Mouse (Mus musculus) cerebellum, adult 2 months (tissue): Measurements from ENCODE around the gene Col15a1. TPM values are rescaled to one million over a fixed set of nuclear protein-coding genes. Genes with fewer than 3 reads are reported as not detected.

Experiments
- DNase-seq, 2 experiments: peaks; one replicate each; pipeline ENCODE4 v3.0.0; 2021
- H3K27ac ChIP-seq: fragments of 200-500 bp; 2 replicates; pipeline ENCODE4 v1.5.1; 2012; ENCODE audit warnings: low read length, control low read depth, inconsistent platforms; ENCODE audit not compliant: insufficient read depth
- H3K27me3 ChIP-seq: fragments of 200-500 bp; 2 replicates; pipeline ENCODE4 v1.6.1; 2012; ENCODE audit warnings: inconsistent platforms, mild to moderate bottlenecking, low read length, moderate library complexity; ENCODE audit not compliant: control insufficient read depth, insufficient read depth
- H3K4me1 ChIP-seq: fragments of 200-500 bp; 2 replicates; pipeline ENCODE4 v1.6.1; 2011; ENCODE audit warnings: low read length; ENCODE audit not compliant: control insufficient read depth, insufficient read depth
- H3K4me3 ChIP-seq: fragments of 200-500 bp; replicated peaks from 2 replicates; pipeline ENCODE3; 2011; ENCODE audit warnings: mild to moderate bottlenecking, low read depth, low read length, control low read depth; ENCODE audit not compliant: insufficient read depth
- CTCF ChIP-seq: fragments of 200-500 bp; IDR thresholded peaks from 2 replicates; pipeline ENCODE4 v1.5.1; 2011; ENCODE audit warnings: low read depth, mild to moderate bottlenecking, control low read depth, low read length, moderate library complexity, borderline replicate concordance; ENCODE audit not compliant: insufficient read depth
- POLR2A ChIP-seq: fragments of 200-500 bp; IDR thresholded peaks from 2 replicates; pipeline ENCODE4 v1.6.1; 2011; ENCODE audit warnings: low read length, control low read depth, borderline replicate concordance; ENCODE audit not compliant: insufficient read depth
- WGBS: fragments of 180-500 bp; shearing (Covaris S2); methylation state at CpG from one replicate; pipeline ENCODE4 v1.1.7; 2018; 5-methylcytosine and 5-hydroxymethylcytosine counted together
- polyA plus RNA-seq: library from polyadenylated mRNA; depleted of rRNA; stranded (reverse); fragments of >200 nt; gene quantifications from 2 replicates; pipeline ENCODE4 v1.2.3, GENCODE M21; 2012

Gene Col15a1
- polyA plus RNA-seq, 1 experiment = 3.9 TPM

GRCm38 (mm10) chr4:47233192-47233835, 25.4 kb downstream of the Col15a1 start:
- WGBS = 83% methylated on average over 14 of the region's 14 CpGs
- Histone ChIP-seq H3K27ac (no peak overlapping the region), H3K4me1 (peaks cover 4% of the 10 kb centered on the region), H3K4me3 (no peak overlapping the region), H3K27me3 (no peaks in the 10 kb centered on the region)
- DNase-seq = no peak
- TF ChIP-seq CTCF (no peak), POLR2A (no peak)

GRCm38 (mm10) chr4:47234667-47235267, 26.8 kb downstream of the Col15a1 start:
- WGBS = 25% methylated on average over 17 of the region's 17 CpGs

GRCm38 (mm10) chr4:47235312-47235711, 27.4 kb downstream of the Col15a1 start:
- Histone ChIP-seq H3K27ac (no peak overlapping the region), H3K4me3 (no peak overlapping the region), H3K4me1 (peaks cover 4% of the 10 kb centered on the region), H3K27me3 (no peaks in the 10 kb centered on the region)
- peak in 1 of 2 experiments; percentile 23 for DNase-seq
- WGBS = 33% methylated on average over 3 of the region's 3 CpGs
- TF ChIP-seq CTCF (no peak), POLR2A (no peak)

More at GRCm38 (mm10) chr4:47234667-47235267, 26.8 kb downstream of the Col15a1 start:
- Histone ChIP-seq H3K4me3 (no peak overlapping the region), H3K27me3 (no peaks in the 10 kb centered on the region), H3K27ac (no peak overlapping the region), H3K4me1 (peaks cover 4% of the 10 kb centered on the region)
- TF ChIP-seq POLR2A (no peak), CTCF (peak; percentile 68)
- peak; percentile 62 to 67 for DNase-seq

GRCm38 (mm10) chr4:47236104-47236503, 28.1 kb downstream of the Col15a1 start:
- DNase-seq = no peak
- Histone ChIP-seq H3K4me3 (no peak overlapping the region), H3K27me3 (no peaks in the 10 kb centered on the region), H3K4me1 (peaks cover 4% of the 10 kb centered on the region), H3K27ac (no peak overlapping the region)
- WGBS = 93% methylated on average over 7 of the region's 7 CpGs
- TF ChIP-seq POLR2A (no peak), CTCF (no peak)

GRCm38 (mm10) chr4:47237220-47237619, 29.3 kb downstream of the Col15a1 start:
- peak in 1 of 2 experiments; percentile 15 for DNase-seq
- TF ChIP-seq CTCF = no peak
- TF ChIP-seq POLR2A = no peak
- WGBS = 19% methylated on average over 15 of the region's 15 CpGs
- H3K27ac ChIP-seq = no peak overlapping the region
- H3K4me3 ChIP-seq = no peak overlapping the region
- H3K4me1 ChIP-seq = peaks cover 4% of the 10 kb centered on the region
- no peaks in the 10 kb centered on the region for H3K27me3 ChIP-seq

- TF ChIP-seq CTCF (no peak), POLR2A (no peak)
- WGBS = 80% methylated on average over 6 of the region's 6 CpGs
- Histone ChIP-seq H3K27ac (no peak overlapping the region), H3K27me3 (no peaks in the 10 kb centered on the region; the same call in 1 of the 2 replicates), H3K4me1 (peaks cover 4% of the 10 kb centered on the region), H3K4me3 (no peak overlapping the region)
- DNase-seq = no peak
Observed at GRCm38 (mm10) chr4:47239114-47239513, 31.2 kb downstream of the Col15a1 start.

- WGBS = 87% methylated on average over 5 of the region's 5 CpGs
- Histone ChIP-seq H3K4me1 (peaks cover 4% of the 10 kb centered on the region; the same call in 1 of the 2 replicates), H3K4me3 (no peak overlapping the region), H3K27ac (no peak overlapping the region), H3K27me3 (no peaks in the 10 kb centered on the region; the same call in 1 of the 2 replicates)
- TF ChIP-seq CTCF (no peak), POLR2A (no peak)
- DNase-seq = no peak
Observed at GRCm38 (mm10) chr4:47240901-47241300, 32.9 kb downstream of the Col15a1 start.

- TF ChIP-seq POLR2A (no peak), CTCF (no peak)
- WGBS = 81% methylated on average over 4 of the region's 4 CpGs
- Histone ChIP-seq H3K4me1 (peaks cover 2% of the 10 kb centered on the region; the same call in 1 of the 2 replicates), H3K27ac (no peak overlapping the region), H3K27me3 (no peaks in the 10 kb centered on the region; the same call in 1 of the 2 replicates), H3K4me3 (no peak overlapping the region)
- DNase-seq = no peak
Observed at GRCm38 (mm10) chr4:47242127-47242526, 34.2 kb downstream of the Col15a1 start.
